Mouse (Mus musculus) T-cell, adult 2 months (primary cell): Measurements from ENCODE around the gene Slc22a16.

Source experiments
- DNase-seq: peaks from one replicate; pipeline ENCODE4 v3.0.0; 2022; ENCODE audit warnings: low spot score

The Slc22a16 gene

DNA sequence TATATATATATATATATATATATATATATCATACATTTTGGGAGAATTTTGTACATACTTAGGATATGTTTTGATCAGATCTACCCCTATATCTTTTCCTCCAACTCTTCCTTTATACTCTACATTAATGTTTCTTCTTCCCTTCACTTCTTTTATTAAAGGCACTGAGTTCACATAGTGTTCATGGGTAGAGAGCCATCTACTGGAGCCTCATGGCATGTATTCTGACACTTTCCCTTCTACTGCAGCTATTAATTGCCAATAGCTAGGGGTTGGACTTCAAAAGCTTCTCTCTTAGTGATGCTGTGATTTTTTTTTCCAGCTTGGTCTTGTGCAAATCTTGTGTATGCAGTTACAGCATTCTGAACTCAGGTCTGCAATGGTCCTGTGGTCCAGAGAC is 47.8 kb downstream of the Slc22a16 start:
- DNase-seq: no peak

DNA sequence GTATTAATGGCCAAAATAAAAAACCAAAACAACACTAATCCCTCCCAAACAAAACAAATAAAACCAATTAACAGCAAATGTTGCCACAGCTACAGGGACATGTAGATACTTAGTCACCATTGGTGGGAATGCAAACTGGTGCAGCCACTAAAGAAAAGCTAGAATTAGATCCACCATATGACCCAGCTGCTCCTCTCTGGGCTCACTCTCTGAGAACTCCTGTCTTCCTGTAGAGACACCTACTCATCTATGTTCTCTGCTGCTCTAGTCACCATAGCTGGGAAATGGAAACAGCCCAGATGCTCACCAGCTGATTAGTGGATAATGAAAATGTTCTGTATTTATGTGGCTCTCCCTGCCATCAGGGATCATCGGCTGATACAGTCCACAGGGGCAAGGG is 49.6 kb downstream of the Slc22a16 start:
- no peak for DNase-seq

DNA sequence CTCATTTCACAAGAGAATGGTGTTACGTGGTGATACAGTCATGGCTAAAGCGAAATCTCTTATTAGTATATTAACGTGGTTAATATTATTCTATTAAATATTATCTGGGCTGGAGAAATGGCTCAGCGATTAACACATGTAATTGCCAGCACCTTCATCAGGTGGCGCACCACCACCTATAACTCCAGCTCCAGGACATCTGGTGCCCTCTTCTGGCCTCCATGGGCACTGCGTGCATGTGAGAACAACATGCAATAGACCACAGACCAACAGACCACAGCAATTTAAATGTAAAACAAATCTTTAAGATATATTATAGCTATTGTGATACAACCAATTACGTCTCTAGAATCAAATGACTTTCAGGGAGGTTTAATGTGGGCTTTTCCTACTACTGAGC is 59.0 kb downstream of the Slc22a16 start:
- DNase-seq: peak; percentile 25

DNA sequence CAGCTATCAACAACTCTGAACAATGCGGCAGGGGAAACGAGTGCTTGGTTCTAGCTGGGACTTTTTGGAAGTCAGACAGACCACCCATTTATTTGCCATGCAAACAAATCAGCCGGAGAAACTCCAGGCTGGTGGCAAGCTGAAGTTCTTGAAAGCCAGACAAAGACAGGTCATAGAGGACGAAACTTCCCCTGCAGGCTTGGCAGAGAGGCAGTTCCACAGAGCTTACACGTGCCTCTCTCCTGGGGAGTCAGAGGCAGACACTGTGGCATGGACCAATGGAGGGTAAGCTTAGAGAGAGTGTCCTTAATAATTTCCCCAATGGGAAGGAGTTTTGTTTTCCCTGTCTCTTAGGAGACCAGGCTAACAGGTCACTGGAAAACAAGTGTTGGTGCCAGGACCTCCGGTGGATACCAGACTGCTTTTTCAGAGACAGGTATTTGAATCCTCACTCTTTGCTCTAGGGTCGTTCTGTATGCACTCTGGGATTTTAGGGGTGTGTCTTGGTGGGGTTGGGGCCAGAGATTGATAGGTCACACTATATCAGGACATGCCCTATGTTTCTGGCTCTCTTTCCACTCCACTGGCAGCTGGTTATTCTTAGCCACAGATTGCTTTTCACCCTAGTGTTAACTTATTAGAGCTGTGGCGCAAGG is 59.6 kb downstream of the Slc22a16 start, which contains the start of gene Ddo:
Gene Ddo (plus strand): TSS at position 356 of the 656 bp plus-strand sequence.
- DNase-seq: no peak

DNA sequence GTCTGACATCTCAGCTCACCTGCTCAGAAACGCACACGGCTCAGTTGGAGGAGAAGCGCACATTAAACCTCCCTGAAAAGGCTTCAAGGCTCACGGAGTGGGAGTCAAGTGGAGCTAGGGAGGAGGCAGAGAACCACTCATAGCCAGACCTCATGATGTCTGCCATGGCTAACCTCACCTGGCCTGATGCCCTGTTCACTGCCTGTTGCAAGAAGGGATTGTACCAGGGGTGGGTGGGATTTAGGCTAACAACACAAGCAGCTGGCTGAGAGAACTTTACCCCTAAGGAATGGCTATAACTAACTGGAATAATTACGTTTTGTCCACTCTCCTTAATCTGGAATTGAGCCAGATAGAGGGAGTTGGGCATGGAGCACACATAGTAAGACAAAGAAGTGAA is 60.3 kb downstream of the Slc22a16 start:
- DNase-seq: no peak

DNA sequence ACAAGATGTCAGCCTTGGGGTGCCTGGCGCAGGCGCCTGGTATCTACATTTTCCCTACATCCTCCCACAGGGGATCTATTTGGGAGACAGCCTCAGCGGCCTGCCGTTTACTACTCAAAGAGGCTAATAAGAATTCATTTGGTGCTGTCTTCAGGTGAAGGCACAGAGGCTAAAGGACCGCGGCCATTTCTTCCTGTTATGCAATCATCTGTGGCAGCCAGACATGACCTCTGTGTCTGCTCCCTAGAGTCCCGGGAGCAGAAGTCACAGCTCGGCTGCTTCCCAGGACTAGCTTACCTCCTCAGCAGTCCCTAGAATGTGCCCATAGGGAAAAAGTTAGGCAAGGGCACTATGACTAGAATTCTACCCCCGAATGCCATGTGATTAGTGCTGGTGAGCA is 60.8 kb downstream of the Slc22a16 start:
- no peak for DNase-seq

DNA sequence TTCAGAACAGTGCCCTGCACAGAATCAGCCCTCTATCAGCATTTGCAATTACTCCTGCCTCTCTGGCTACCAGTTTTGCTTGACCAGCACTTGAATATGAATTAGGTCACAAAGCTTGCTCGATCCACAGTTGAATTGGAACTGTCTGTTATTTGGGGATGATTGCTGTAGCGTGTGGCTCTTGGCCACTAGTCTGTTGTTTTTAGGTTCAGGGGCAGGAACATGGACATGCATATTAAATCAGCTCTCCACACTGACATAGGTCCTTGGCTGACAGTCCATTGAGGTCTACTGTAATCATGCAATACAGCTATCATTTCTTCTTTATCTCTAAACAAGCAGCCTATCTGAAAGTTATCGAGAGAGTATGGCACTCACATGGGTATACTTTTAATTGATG is 62.0 kb downstream of the Slc22a16 start:
- DNase-seq: no peak

DNA sequence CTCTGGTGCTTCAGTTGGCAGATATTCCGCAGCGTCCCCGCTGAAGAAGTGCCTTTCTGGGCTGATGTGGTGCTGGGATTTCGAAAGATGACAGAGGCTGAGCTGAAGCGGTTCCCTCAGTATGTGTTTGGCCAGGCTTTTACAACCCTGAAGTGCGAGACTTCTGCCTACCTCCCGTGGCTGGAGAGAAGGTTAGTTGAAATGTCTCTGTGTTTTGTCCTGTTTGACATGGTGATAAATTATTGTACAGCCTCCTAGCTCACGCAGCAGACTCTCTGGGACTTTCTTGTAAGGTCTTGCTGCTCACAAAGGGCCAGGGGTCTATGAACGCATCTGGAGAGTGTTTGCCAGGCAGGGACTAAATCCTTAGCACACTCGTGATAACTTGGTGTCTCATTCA is 67.2 kb downstream of the Slc22a16 start:
- no peak for DNase-seq

DNA sequence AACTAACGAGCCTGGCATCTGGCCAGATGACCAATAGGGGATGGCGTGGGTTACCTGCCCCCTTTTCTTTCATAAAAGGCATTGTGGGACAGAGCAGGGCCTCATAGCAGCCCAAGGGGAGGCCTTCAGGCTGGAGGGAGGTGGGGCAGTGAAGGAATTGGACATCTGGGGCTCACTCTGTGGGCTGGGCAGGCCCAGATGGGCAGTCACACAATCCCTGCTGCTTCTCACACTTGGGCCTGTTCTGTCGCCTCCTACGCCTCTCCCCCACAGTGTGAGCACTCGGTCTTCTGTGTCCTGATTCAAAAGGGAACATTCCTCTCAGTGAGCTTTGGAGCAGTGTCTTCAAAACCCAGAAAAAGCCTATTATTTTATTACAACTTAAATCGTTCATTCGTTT is 68.1 kb downstream of the Slc22a16 start:
- no peak for DNase-seq

DNA sequence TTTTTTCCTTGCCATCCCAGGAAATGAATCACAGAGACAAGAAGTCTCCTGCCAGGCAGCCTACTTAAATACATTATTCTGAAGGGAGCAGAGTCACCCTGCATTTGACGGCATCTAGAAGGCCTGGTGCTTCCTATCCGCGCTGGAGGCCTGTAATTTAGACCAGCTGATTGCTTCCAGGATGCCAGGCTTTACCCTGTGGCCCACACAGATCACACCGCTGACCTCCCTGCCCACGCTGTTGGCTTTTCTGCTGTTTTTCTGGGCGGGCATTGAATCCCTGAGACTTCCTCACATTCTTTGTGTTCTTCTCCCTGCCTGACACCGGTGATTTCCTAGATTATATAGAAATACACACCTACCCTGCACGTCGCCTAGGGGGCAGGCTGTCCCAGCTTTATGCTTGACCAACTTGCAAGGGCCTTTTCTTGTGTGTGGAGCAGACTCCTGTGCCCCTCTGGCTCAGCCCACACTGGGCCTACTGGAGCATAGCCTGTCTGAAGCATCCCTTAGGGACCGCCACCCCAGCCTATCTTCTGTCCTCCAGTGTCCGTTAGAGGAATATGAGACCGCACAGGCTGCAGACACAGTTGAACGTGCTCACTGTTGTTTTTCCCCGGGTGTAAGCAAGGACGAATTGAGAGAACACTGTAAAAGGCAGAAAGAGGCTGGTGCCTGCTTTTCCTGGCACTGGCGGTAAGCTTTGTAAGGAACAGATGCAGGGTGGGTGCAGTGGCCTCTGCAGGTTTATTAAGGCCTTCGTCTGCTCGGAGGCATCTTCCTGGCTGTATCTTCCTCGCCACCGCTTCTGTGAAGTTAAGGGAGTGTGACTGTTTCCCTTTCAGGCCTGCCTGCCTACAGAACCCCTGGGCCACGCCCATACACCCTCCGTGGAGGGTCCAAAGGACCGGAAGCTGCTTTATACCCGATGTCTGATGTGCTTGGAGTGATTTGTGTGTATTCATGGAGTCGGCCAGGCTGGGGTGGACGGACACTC is 69.0 kb downstream of the Slc22a16 start:
- DNase-seq: no peak

DNA sequence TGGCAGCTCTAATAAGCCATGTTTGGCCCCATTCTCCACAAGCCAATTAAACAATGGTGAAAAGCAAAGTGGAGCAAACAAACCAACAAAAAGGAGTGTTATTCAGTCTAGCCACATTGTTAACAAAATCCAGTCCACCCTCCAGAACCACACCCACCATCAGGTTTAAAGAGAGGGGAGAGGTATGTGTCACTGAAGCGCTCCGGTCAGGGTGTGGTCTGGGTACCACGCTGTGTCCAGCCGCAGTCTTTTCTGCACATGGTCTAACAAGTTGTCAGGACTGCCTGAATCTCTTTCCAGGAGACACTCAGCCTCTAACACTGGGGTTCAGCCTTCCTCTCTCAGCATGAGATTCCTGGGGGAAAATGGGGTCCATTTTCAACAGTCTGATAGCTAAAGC is 70.3 kb downstream of the Slc22a16 start:
- no peak for DNase-seq

DNA sequence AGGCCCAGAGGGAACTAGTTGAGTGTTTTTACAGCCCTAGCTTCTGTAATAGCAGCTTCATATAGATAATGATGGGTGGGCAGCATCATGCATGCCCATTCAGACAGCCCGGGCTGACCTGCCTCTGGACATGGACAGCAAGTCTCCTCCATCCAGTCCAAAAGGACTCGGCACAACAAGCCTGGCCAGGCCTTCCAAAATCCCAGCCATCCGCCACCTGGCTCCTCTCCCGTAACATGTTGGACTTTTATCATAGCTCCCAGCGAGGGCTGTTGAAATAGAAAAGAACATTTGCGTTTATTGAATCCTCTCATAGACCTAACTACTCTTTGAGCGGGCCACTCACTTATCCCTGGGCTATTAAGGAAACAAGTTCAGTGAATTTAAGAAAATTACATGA is 71.8 kb downstream of the Slc22a16 start:
- DNase-seq: no peak

DNA sequence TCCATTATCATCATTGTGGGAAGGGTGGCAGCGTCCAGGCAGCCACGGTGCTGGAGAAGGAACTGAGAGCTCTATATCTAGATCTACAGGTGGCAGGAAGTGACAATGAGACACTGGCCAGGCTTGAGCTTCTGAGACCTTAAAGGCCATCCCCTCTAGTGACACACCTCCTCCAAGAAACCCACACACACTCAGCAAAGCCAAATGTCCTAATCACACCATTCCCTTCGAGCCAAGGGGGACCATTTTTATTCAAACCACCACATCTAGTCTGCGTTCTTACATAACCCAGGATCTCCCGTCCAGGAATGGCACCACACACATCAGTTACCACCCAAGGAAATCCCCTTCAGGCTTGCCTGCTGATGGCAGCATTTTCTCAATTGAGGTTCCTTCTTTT is 73.0 kb downstream of the Slc22a16 start:
- DNase-seq: no peak

DNA sequence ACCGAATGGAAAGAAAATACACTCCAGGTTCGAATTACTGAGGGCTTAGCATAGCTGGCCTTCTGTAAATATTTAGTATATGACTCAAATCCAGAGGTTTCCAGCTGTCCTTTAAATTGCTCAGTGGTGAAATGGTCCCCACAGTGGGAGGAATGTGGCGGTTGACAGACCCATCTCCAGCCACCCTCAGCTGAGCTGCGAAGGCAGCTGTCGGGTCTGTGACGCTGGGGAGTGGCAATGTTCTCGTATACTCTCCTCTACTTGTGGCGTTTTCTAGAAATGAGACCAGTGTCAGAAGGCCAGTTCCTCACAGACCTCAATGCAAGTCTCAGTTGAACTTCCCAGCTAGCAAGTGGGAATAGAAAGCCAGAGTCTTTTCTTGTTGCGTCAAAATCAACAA is 74.3 kb downstream of the Slc22a16 start:
- DNase-seq: no peak

DNA sequence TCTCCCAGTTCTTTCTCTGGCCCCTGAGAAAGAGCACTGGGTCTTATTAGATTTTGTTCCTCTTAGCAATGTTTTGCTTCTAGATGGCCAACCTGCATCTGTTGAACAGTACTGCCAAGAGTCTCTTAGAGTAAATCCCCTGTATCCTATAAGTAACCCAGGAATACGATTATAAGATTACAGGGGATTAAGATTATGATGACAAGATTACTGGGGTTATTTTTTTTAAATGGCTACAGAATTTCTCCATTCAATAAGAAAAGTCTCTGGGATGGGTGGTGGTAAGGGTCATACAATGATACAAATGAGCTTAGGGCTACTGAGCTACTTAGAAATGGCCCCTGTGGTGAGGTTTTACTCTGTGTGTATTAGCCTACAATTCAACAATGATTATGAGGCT is 75.2 kb downstream of the Slc22a16 start:
- DNase-seq: no peak

DNA sequence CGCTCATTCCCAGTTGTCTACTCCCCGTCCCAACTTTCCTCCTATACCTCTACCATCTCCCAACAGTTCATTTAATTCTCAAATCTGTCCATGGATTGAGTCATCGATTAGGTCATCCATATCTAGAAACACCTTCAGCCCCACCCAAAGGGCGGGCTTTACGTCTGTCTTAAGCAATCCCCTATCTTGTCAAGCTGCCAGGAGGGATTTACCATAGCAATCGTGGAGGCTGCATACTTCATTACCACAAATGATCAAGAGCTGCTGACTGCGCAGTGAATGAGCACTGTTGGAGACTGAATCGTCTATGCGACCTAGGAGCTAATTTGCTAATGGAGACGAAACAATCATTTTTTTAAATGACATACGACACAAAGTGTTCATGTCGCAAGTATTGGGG is 78.6 kb downstream of the Slc22a16 start:
- no peak for DNase-seq

DNA sequence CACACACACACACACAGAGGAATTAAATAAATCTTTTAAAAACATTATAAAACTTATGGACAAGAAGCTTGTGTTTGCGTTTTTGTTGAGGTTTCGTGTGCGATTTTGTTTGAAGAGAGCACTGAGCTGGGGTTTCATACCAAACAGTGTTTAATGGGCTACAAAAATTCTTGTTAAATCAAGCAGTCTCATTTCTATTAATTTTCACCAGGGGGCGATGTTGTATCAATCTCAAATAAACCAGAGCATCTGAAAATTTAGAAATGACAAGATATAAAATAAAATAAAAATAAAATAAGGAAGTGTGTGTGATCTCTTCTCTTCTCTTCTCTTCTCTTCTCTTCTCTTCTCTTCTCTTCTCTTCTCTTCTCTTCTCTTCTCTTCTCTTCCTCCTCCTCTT is 79.5 kb downstream of the Slc22a16 start:
- no peak for DNase-seq

DNA sequence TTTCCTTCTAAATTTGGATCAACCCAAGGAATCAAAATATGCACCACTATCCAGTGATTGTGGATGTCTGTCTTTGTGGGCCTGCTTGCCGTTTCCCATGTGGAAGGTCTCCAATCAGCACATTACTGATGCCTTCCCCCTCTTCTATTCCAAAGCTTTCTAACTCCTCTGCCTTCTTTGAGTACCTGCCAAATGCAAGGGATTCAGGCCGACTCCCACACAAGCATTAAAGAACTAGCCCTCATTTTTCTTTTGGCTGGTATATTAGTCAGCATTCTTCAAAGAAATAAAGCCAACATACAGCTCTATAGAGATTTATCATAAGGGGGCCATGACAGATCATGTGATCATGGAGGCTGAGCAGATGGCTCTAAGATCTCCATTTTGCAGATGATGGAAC is 81.5 kb downstream of the Slc22a16 start:
- DNase-seq: no peak
